Mouse (Mus musculus): ENCODE data around the gene Mpp5. TPM values are rescaled to one million over a fixed set of nuclear protein-coding genes. Genes with fewer than 3 reads are reported as not detected.

The Mpp5 gene
- total RNA-seq, 1 experiment, result 19.9 TPM

DNA sequence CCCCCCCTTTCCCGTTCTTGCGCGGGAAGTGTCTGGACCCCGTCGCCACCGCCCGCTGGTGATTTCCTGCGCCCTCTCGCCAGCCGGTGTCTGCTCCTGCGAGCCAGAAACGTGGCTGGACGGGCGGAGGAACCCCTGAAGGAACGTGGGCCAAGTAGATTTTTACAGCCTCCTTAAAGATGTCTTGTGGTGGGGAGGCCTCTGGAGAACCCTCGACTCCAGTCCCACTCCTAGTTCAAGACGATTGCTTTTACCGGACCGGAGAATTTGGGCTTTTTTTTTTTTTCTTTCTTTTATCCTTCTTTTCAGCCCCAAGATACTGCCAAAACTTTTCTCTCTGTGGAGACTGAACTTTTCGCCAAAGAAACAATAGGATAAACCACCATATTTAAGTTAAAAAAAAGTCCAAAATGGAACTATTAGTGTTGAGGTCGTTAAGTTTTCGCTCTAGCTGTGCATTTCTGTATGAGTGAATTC is 113.6 kb downstream of the Mpp5 start:
- Histone ChIP-seq H3K4me1 (ENCODE audit: control insufficient read depth in 2 of 2, insufficient read depth in 2 of 2, low read length in 2 of 2, poor library complexity in 1 of 2) (peaks cover 3 to 4% of the 10 kb centered on the region in 2 experiments; a peak in 3 of 4 replicates), H3K36me3 (ENCODE audit: control insufficient read depth, insufficient read depth, low read length, poor library complexity, severe bottlenecking) (peaks cover 4% of the 10 kb centered on the region), H3K27ac (ENCODE audit: insufficient read depth, low read depth, low read length, poor library complexity, severe bottlenecking) (peak overlapping the region; percentile 82), H3K9me3 (ENCODE audit: control insufficient read depth, insufficient read depth, low read depth, low read length) (no peaks in the 10 kb centered on the region), H3K4me3 (ENCODE audit: insufficient read depth in 1 of 2, low read depth in 1 of 2, low read length in 2 of 2, poor library complexity in 1 of 2, severe bottlenecking in 1 of 2) (peak overlapping the region; percentile 76 to 93), H3K9ac (ENCODE audit: insufficient read depth, low read depth, low read length, poor library complexity, severe bottlenecking) (peak overlapping the region; percentile 96)
- in situ Hi-C loops (cut with MboI; ENCODE audit: low sequenced_read_pairs in 2 of 2, unreplicated experiment in 2 of 2), result no loop called here
- no peak for DNase-seq (ENCODE audit: low read depth, low spot score)
- TF ChIP-seq ZC3H11A (IDR thresholded peaks at IDR 0.05; ENCODE audit: borderline replicate concordance, low read depth, low read length) (no peak), ZNF384 (IDR thresholded peaks at IDR 0.05; ENCODE audit: low read depth, low read length) (no peak), MAFK (IDR thresholded peaks at IDR 0.05; ENCODE audit: insufficient read depth, low read depth, low read length) (no peak), HCFC1 (IDR thresholded peaks at IDR 0.05; ENCODE audit: borderline replicate concordance, insufficient read depth, low read length) (no peak), CHD2 (IDR thresholded peaks at IDR 0.05; ENCODE audit: low read depth, low read length) (no peak)

DNA sequence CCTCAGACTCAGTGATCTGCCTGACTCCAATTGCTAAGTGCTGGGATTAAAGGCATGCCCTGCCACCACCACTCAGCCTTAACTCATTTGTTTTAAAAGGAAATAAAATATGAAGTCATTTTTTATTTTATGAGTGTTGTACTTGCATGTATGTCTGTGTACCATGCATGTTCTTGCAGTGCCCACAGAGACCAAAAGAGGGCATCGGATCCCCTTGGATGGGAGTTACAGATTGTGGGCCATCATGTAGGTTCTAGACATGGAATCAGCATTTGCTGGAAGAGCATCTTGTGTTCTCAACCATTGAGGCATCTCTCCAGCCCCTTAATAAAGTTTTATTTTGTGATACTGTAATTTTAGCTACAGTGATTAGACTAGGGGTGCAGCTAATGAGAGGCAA is 116.7 kb downstream of the Mpp5 start:
- Histone ChIP-seq H3K36me3 (ENCODE audit: control insufficient read depth, insufficient read depth, low read length, poor library complexity, severe bottlenecking) (peaks cover 9% of the 10 kb centered on the region; the same call in 1 of the 2 replicates), H3K4me3 (ENCODE audit: insufficient read depth in 1 of 2, low read depth in 1 of 2, low read length in 2 of 2, poor library complexity in 1 of 2, severe bottlenecking in 1 of 2) (no peak overlapping the region), H3K9ac (ENCODE audit: insufficient read depth, low read depth, low read length, poor library complexity, severe bottlenecking) (no peak overlapping the region), H3K9me3 (ENCODE audit: control insufficient read depth, insufficient read depth, low read depth, low read length) (no peaks in the 10 kb centered on the region), H3K27ac (ENCODE audit: insufficient read depth, low read depth, low read length, poor library complexity, severe bottlenecking) (no peak overlapping the region), H3K4me1 (ENCODE audit: control insufficient read depth in 2 of 2, insufficient read depth in 2 of 2, low read length in 2 of 2, poor library complexity in 1 of 2) (peaks cover 2 to 3% of the 10 kb centered on the region in 2 experiments; a peak in 1 of 4 replicates)
- peak; percentile 38 for DNase-seq (ENCODE audit: low read depth, low spot score)
- in situ Hi-C loops (cut with MboI; ENCODE audit: low sequenced_read_pairs in 2 of 2, unreplicated experiment in 2 of 2), result no loop called here
- TF ChIP-seq ZNF384 (IDR thresholded peaks at IDR 0.05; ENCODE audit: low read depth, low read length) (no peak), ZC3H11A (IDR thresholded peaks at IDR 0.05; ENCODE audit: borderline replicate concordance, low read depth, low read length) (no peak), HCFC1 (IDR thresholded peaks at IDR 0.05; ENCODE audit: borderline replicate concordance, insufficient read depth, low read length) (no peak), MAFK (IDR thresholded peaks at IDR 0.05; ENCODE audit: insufficient read depth, low read depth, low read length) (no peak), CHD2 (IDR thresholded peaks at IDR 0.05; ENCODE audit: low read depth, low read length) (no peak)

DNA sequence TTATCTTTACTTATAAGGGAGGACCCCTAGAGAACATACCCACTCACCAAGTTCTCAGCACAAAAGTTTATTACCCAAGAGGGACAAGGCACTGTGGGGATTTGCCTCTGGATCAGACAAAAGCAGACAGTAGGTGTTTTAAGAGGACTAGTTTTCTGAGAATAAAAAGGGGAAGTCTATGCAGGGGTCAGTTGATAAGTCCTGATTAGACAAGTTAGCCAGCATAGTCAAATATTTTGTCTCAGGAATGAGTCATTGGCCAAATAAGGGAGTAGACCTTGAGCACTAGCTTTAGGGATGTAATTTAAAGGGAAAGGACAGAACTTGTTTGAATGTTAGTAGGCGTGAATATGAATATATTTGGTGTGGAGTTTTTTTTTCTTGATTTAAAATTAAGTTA is 119.4 kb downstream of the Mpp5 start:
- H3K9ac ChIP-seq (ENCODE audit: insufficient read depth, low read depth, low read length, poor library complexity, severe bottlenecking), result no peak overlapping the region
- in situ Hi-C loops (cut with MboI; ENCODE audit: low sequenced_read_pairs in 2 of 2, unreplicated experiment in 2 of 2), result no loop called here
- H3K4me1 ChIP-seq (ENCODE audit: control insufficient read depth in 2 of 2, insufficient read depth in 2 of 2, low read length in 2 of 2, poor library complexity in 1 of 2), result peaks cover 0 to 3% of the 10 kb centered on the region in 2 experiments; a peak in 1 of 4 replicates
- no peak overlapping the region for H3K4me3 ChIP-seq (ENCODE audit: insufficient read depth in 1 of 2, low read depth in 1 of 2, low read length in 2 of 2, poor library complexity in 1 of 2, severe bottlenecking in 1 of 2)
- H3K27ac ChIP-seq (ENCODE audit: insufficient read depth, low read depth, low read length, poor library complexity, severe bottlenecking), result no peak overlapping the region
- H3K36me3 ChIP-seq (ENCODE audit: control insufficient read depth, insufficient read depth, low read length, poor library complexity, severe bottlenecking), result peaks cover 16% of the 10 kb centered on the region
- no peaks in the 10 kb centered on the region for H3K9me3 ChIP-seq (ENCODE audit: control insufficient read depth, insufficient read depth, low read depth, low read length)
- no peak for DNase-seq (ENCODE audit: low read depth, low spot score)
- TF ChIP-seq CHD2 (IDR thresholded peaks at IDR 0.05; ENCODE audit: low read depth, low read length), result no peak
- no peak for TF ChIP-seq HCFC1 (IDR thresholded peaks at IDR 0.05; ENCODE audit: borderline replicate concordance, insufficient read depth, low read length)
- TF ChIP-seq MAFK (IDR thresholded peaks at IDR 0.05; ENCODE audit: insufficient read depth, low read depth, low read length), result no peak
- TF ChIP-seq ZC3H11A (IDR thresholded peaks at IDR 0.05; ENCODE audit: borderline replicate concordance, low read depth, low read length), result no peak
- TF ChIP-seq ZNF384 (IDR thresholded peaks at IDR 0.05; ENCODE audit: low read depth, low read length), result no peak

DNA sequence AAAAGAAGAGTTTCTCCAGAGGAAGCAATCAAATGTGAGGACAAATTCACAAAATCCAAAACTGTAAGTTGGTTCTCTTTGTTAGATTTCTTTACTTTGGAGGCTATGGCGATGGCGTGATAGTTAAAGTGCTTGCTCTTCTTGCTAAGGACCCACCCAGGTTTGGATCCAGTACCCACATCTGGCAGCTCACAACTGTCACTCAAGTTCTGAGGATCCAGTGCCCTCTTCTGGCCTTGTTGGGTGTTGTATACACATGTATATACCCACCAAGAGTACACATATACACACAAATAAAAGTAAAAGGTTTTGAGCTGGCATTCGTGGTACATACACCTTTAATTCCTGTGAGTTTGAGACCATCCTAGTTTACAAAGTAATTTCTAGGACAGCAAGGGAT is 125.9 kb downstream of the Mpp5 start:
- no peaks in the 10 kb centered on the region for H3K4me1 ChIP-seq (ENCODE audit: control insufficient read depth in 2 of 2, insufficient read depth in 2 of 2, low read length in 2 of 2, poor library complexity in 1 of 2)
- no peak for DNase-seq (ENCODE audit: low read depth, low spot score)
- no peak for TF ChIP-seq ZC3H11A (IDR thresholded peaks at IDR 0.05; ENCODE audit: borderline replicate concordance, low read depth, low read length)
- no peak for TF ChIP-seq MAFK (IDR thresholded peaks at IDR 0.05; ENCODE audit: insufficient read depth, low read depth, low read length)
- no peak for TF ChIP-seq CHD2 (IDR thresholded peaks at IDR 0.05; ENCODE audit: low read depth, low read length)
- no peak for TF ChIP-seq HCFC1 (IDR thresholded peaks at IDR 0.05; ENCODE audit: borderline replicate concordance, insufficient read depth, low read length)
- TF ChIP-seq ZNF384 (IDR thresholded peaks at IDR 0.05; ENCODE audit: low read depth, low read length), result no peak
- in situ Hi-C loops (cut with MboI; ENCODE audit: low sequenced_read_pairs in 2 of 2, unreplicated experiment in 2 of 2), result no loop called here
- H3K36me3 ChIP-seq (ENCODE audit: control insufficient read depth, insufficient read depth, low read length, poor library complexity, severe bottlenecking), result peaks cover 34% of the 10 kb centered on the region
- H3K9me3 ChIP-seq (ENCODE audit: control insufficient read depth, insufficient read depth, low read depth, low read length), result no peaks in the 10 kb centered on the region
- no peak overlapping the region for H3K9ac ChIP-seq (ENCODE audit: insufficient read depth, low read depth, low read length, poor library complexity, severe bottlenecking)
- no peak overlapping the region for H3K27ac ChIP-seq (ENCODE audit: insufficient read depth, low read depth, low read length, poor library complexity, severe bottlenecking)
- no peak overlapping the region for H3K4me3 ChIP-seq (ENCODE audit: insufficient read depth in 1 of 2, low read depth in 1 of 2, low read length in 2 of 2, poor library complexity in 1 of 2, severe bottlenecking in 1 of 2)

All from ES-E14 (cell line).